Mouse (Mus musculus): Measurements from ENCODE around the gene Gimap7. TPM values are rescaled to one million over a fixed set of nuclear protein-coding genes. Genes with fewer than 3 reads are reported as not detected.
A peak's percentile ranks its signal among the peaks of the same experiment; 100 is the strongest.

Gene Gimap7
- polyA plus RNA-seq, 1 experiment from 2014 or later = 0.14 TPM

- Histone ChIP-seq H3K4me2 (ENCODE audit: low read depth, low read length) (no peak overlapping the region), H3K36me3 (ENCODE audit: control insufficient read depth, insufficient read depth, low read length) (no peaks in the 10 kb centered on the region), H3K9ac (ENCODE audit: low read length) (no peak overlapping the region), H3K27ac (ENCODE audit: low read length) (no peak overlapping the region), H3K9me3 (replicated peaks; ENCODE audit: control insufficient read depth, low read length) (no peaks in the 10 kb centered on the region), H3K4me1 (ENCODE audit: control insufficient read depth, insufficient read depth, low read length) (no peaks in the 10 kb centered on the region), H3K27me3 (ENCODE audit: control insufficient read depth, insufficient read depth, low read length) (no peaks in the 10 kb centered on the region), H3K4me3 (replicated peaks; ENCODE audit: low read length) (no peak overlapping the region)
- no peak for ATAC-seq (ENCODE audit: insufficient read depth, low FRiP score)
- WGBS = 72% methylated on average over 3 of the region's 3 CpGs
These were observed 50.5 kb downstream of the Gimap7 start for GRCm38 (mm10) chr6:48768933-48769332.

GRCm38 (mm10) chr6:48770696-48771095 is 52.3 kb downstream of the Gimap7 start, which contains the start of gene Gimap3:
Gene Gimap3 (minus strand): TSS chr6:48770851.
- Histone ChIP-seq H3K9ac (ENCODE audit: low read length) (no peak within 1 kb of the TSS), H3K27me3 (ENCODE audit: control insufficient read depth, insufficient read depth, low read length) (no peaks in the 10 kb centered on the region), H3K4me2 (ENCODE audit: low read depth, low read length) (no peak within 1 kb of the TSS), H3K9me3 (replicated peaks; ENCODE audit: control insufficient read depth, low read length) (no peaks in the 10 kb centered on the region), H3K36me3 (ENCODE audit: control insufficient read depth, insufficient read depth, low read length) (no peaks in the 10 kb centered on the region), H3K4me1 (ENCODE audit: control insufficient read depth, insufficient read depth, low read length) (no peaks in the 10 kb centered on the region), H3K27ac (ENCODE audit: low read length) (no peak within 1 kb of the TSS), H3K4me3 (replicated peaks; ENCODE audit: low read length) (no peak within 1 kb of the TSS)
- WGBS = 89% methylated on average over 3 of the region's 3 CpGs
- no peak for ATAC-seq (ENCODE audit: insufficient read depth, low FRiP score)

DNA sequence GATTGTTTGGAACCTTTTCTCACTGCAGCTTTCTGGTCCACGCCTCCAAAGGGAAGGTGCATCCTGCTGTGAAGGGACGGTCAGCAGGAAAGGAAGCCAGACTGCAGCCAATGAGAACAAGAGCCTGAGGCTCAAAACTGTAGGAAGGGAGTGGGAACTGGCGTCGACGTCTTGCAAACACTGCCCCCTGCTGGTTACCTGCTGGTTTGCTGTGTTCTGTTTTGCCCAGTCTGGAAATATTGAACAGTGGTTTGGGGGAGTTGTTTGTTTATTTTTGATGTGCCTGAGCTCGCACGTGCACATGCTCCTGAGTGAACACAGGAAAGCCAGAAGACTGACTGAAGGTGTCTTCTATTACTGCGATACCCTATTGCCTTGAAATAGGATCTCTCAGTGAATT is 53.6 kb downstream of the Gimap7 start:
- H3K27me3 ChIP-seq (ENCODE audit: control insufficient read depth, insufficient read depth, low read length) = no peaks in the 10 kb centered on the region
- H3K9me3 ChIP-seq (replicated peaks; ENCODE audit: control insufficient read depth, low read length) = no peaks in the 10 kb centered on the region
- ATAC-seq (ENCODE audit: insufficient read depth, low FRiP score) = peak; percentile 60; the same call in 1 of the 2 replicates
- H3K27ac ChIP-seq (ENCODE audit: low read length) = no peak overlapping the region
- no peaks in the 10 kb centered on the region for H3K4me1 ChIP-seq (ENCODE audit: control insufficient read depth, insufficient read depth, low read length)
- WGBS = 9% methylated on average over 8 of the region's 8 CpGs
- H3K36me3 ChIP-seq (ENCODE audit: control insufficient read depth, insufficient read depth, low read length) = no peaks in the 10 kb centered on the region
- H3K4me3 ChIP-seq (replicated peaks; ENCODE audit: low read length) = no peak overlapping the region
- H3K9ac ChIP-seq (ENCODE audit: low read length) = no peak overlapping the region
- H3K4me2 ChIP-seq (ENCODE audit: low read depth, low read length) = no peak overlapping the region

Other genes with a start within 250 kb of the Gimap7 start
- gene Atp6v0e2, start 181.0 kb upstream of the Gimap7 start, polyA plus RNA-seq (2015; fragmentation: Nextera tagmentation; extraction: Ambion mirVana) = 23.3 and 25.7 TPM in 2 replicates
- 7.5 and 9.6 TPM in 2 replicates for gene Lrrc61, start 163.8 kb upstream of the Gimap7 start, polyA plus RNA-seq (2015; fragmentation: Nextera tagmentation; extraction: Ambion mirVana)
- 122 and 128 TPM in 2 replicates for gene Rarres2, start 145.8 kb upstream of the Gimap7 start, polyA plus RNA-seq (2015; fragmentation: Nextera tagmentation; extraction: Ambion mirVana)
- not detected in 2 replicates for gene Gm45021, start 129.0 kb upstream of the Gimap7 start, polyA plus RNA-seq (2015; fragmentation: Nextera tagmentation; extraction: Ambion mirVana)
- 25.7 and 28.0 TPM in 2 replicates for gene Repin1, start 124.7 kb upstream of the Gimap7 start, polyA plus RNA-seq (2015; fragmentation: Nextera tagmentation; extraction: Ambion mirVana)
- gene Gm44965, start 124.7 kb upstream of the Gimap7 start, polyA plus RNA-seq (2015; fragmentation: Nextera tagmentation; extraction: Ambion mirVana) = 0.70 and 1.8 TPM in 2 replicates
- gene Zfp775, start 116.6 kb upstream of the Gimap7 start, polyA plus RNA-seq (2015; fragmentation: Nextera tagmentation; extraction: Ambion mirVana) = 5.2 and 5.9 TPM in 2 replicates
- 1.1 and 1.3 TPM in 2 replicates for gene AI854703, start 91.9 kb upstream of the Gimap7 start, polyA plus RNA-seq (2015; fragmentation: Nextera tagmentation; extraction: Ambion mirVana)
- 1.6 and 1.8 TPM in 2 replicates for gene Gimap8, start 71.4 kb upstream of the Gimap7 start, polyA plus RNA-seq (2015; fragmentation: Nextera tagmentation; extraction: Ambion mirVana)
- 8.9 and 9.8 TPM in 2 replicates for gene Gimap9, start 42.5 kb upstream of the Gimap7 start, polyA plus RNA-seq (2015; fragmentation: Nextera tagmentation; extraction: Ambion mirVana)
- gene Gimap4, start 34.1 kb upstream of the Gimap7 start, polyA plus RNA-seq (2015; fragmentation: Nextera tagmentation; extraction: Ambion mirVana) = 19.3 and 22.2 TPM in 2 replicates
- 22.2 and 22.5 TPM in 2 replicates for gene Gimap6, start 10.4 kb upstream of the Gimap7 start, polyA plus RNA-seq (2015; fragmentation: Nextera tagmentation; extraction: Ambion mirVana)
- 2.5 and 3.2 TPM in 2 replicates for gene Gm28053, start within 50 bp of the Gimap7 start, polyA plus RNA-seq (2015; fragmentation: Nextera tagmentation; extraction: Ambion mirVana)
- gene Gimap1, start 20.4 kb downstream of the Gimap7 start, polyA plus RNA-seq (2015; fragmentation: Nextera tagmentation; extraction: Ambion mirVana) = 15.7 and 19.7 TPM in 2 replicates
- 6.9 and 8.1 TPM in 2 replicates for gene Gimap5, start 27.6 kb downstream of the Gimap7 start, polyA plus RNA-seq (2015; fragmentation: Nextera tagmentation; extraction: Ambion mirVana)
- gene Gimap3, start 52.2 kb downstream of the Gimap7 start, polyA plus RNA-seq (2015; fragmentation: Nextera tagmentation; extraction: Ambion mirVana) = 0.14 and 0.17 TPM in 2 replicates
- 157 and 176 TPM in 2 replicates for gene Tmem176a, start 122.3 kb downstream of the Gimap7 start, polyA plus RNA-seq (2015; fragmentation: Nextera tagmentation; extraction: Ambion mirVana)
- gene Tmem176b, start 122.9 kb downstream of the Gimap7 start, polyA plus RNA-seq (2015; fragmentation: Nextera tagmentation; extraction: Ambion mirVana) = 302 and 332 TPM in 2 replicates
- gene Aoc1, start 154.3 kb downstream of the Gimap7 start, polyA plus RNA-seq (2015; fragmentation: Nextera tagmentation; extraction: Ambion mirVana) = 2.5 and 4.6 TPM in 2 replicates
- not detected in 2 replicates for gene 1600015I10Rik, start 211.3 kb downstream of the Gimap7 start, polyA plus RNA-seq (2015; fragmentation: Nextera tagmentation; extraction: Ambion mirVana)

Data from stomach, embryonic 16.5 days (tissue).